Mouse (Mus musculus) right cerebral cortex, postnatal 25 days (tissue): ENCODE results near the gene Alpl.

Experiments used
- DNase-seq: peaks from one replicate; pipeline ENCODE4 v3.0.0; 2022

The Alpl gene

GRCm38 (mm10) chr4:137797038-137797437 is 854 bp upstream of the Alpl start:
- no peak for DNase-seq

- DNase-seq = no peak
These were observed 1.8 kb downstream of the Alpl start for GRCm38 (mm10) chr4:137794178-137794900.

- DNase-seq = no peak
These were observed 2.6 kb downstream of the Alpl start for GRCm38 (mm10) chr4:137793611-137794010.

- DNase-seq = no peak
These were observed 4.7 kb downstream of the Alpl start for GRCm38 (mm10) chr4:137791440-137791839.

GRCm38 (mm10) chr4:137790981-137791380 is 5.2 kb downstream of the Alpl start:
- DNase-seq = no peak

- DNase-seq = no peak
These were observed 7.6 kb downstream of the Alpl start for GRCm38 (mm10) chr4:137788511-137789049.

- no peak for DNase-seq
These were observed 8.4 kb downstream of the Alpl start for GRCm38 (mm10) chr4:137787589-137788289.

GRCm38 (mm10) chr4:137786488-137786887 is 9.7 kb downstream of the Alpl start:
- DNase-seq = no peak

GRCm38 (mm10) chr4:137785270-137785669 is 10.9 kb downstream of the Alpl start:
- DNase-seq = no peak

- DNase-seq = no peak
These were observed 11.4 kb downstream of the Alpl start for GRCm38 (mm10) chr4:137784741-137785140.

- DNase-seq = no peak
These were observed 12.5 kb downstream of the Alpl start for GRCm38 (mm10) chr4:137783541-137784191.

GRCm38 (mm10) chr4:137781949-137782348 is 14.2 kb downstream of the Alpl start:
- no peak for DNase-seq

GRCm38 (mm10) chr4:137780986-137781385 is 15.2 kb downstream of the Alpl start:
- DNase-seq = no peak

- DNase-seq = no peak
These were observed 17.6 kb downstream of the Alpl start for GRCm38 (mm10) chr4:137778397-137779184.

- DNase-seq = no peak
These were observed 18.3 kb downstream of the Alpl start for GRCm38 (mm10) chr4:137777866-137778265.

GRCm38 (mm10) chr4:137774505-137774904 is 21.7 kb downstream of the Alpl start:
- no peak for DNase-seq

GRCm38 (mm10) chr4:137774013-137774412 is 22.2 kb downstream of the Alpl start:
- no peak for DNase-seq

- no peak for DNase-seq
These were observed 22.8 kb downstream of the Alpl start for GRCm38 (mm10) chr4:137773369-137773899.

- DNase-seq = no peak
These were observed 23.6 kb downstream of the Alpl start for GRCm38 (mm10) chr4:137772438-137773056.

GRCm38 (mm10) chr4:137771749-137772148 is 24.4 kb downstream of the Alpl start:
- DNase-seq = no peak

- DNase-seq = no peak
These were observed 25.1 kb downstream of the Alpl start for GRCm38 (mm10) chr4:137770901-137771612.
